Mouse (Mus musculus): ENCODE results near the gene Abcc4. TPM values are rescaled to one million over a fixed set of nuclear protein-coding genes. Genes with fewer than 3 reads are reported as not detected.

The Abcc4 gene
- total and polyA plus RNA-seq, 3 experiments: 10.4 to 28.7 (median 26.5) TPM

GRCm38 (mm10) chr14:118737251-118737888 lies 31.4 kb upstream of the Abcc4 start:
- no peak overlapping the region for H3K27ac ChIP-seq (ENCODE audit: insufficient read depth, low read depth)
- dilution Hi-C loops (cut with MboI; ENCODE audit: extremely low pct_ligation_motif_present, extremely low pct_unique_long_range_greater_than_20kb, low sequenced_read_pairs) (no loop called here), in situ Hi-C loops (cut with MboI; ENCODE audit: low pct_ligation_motif_present, low pct_unique_long_range_greater_than_20kb, low sequenced_read_pairs) (no loop called here)
- H3K36me3 ChIP-seq (replicated peaks in 1 of 2; ENCODE audit: control insufficient read depth in 1 of 2, insufficient read depth in 1 of 2, low read length in 1 of 2): no peaks in the 10 kb centered on the region
- peaks cover 3 to 4% of the 10 kb centered on the region in 2 experiments; a peak in 3 of 4 replicates for H3K4me1 ChIP-seq (ENCODE audit: control insufficient read depth in 1 of 2, insufficient read depth in 2 of 2)
- H3K27me3 ChIP-seq (replicated peaks): no peaks in the 10 kb centered on the region
- H3K9ac ChIP-seq (ENCODE audit: insufficient read depth, low read depth): no peak overlapping the region
- peaks cover 3% of the 10 kb centered on the region for H3K9me3 ChIP-seq (replicated peaks; ENCODE audit: low read length)
- H3K79me2 ChIP-seq (replicated peaks; ENCODE audit: control insufficient read depth, extremely low read depth, insufficient read depth, poor library complexity, severe bottlenecking): no peaks in the 10 kb centered on the region
- no peak for DNase-seq (ENCODE audit: extremely low read depth)
- no peak overlapping the region for H3K4me2 ChIP-seq (ENCODE audit: insufficient read depth, low read depth, poor library complexity, severe bottlenecking)
- H3K4me3 ChIP-seq (replicated peaks in 1 of 3; ENCODE audit: low read depth in 2 of 3, low read length in 2 of 3, poor library complexity in 1 of 3): no peak overlapping the region
- no peak for TF ChIP-seq MYC (IDR thresholded peaks at IDR 0.05; ENCODE audit: low read depth, low read length)
- no peak for TF ChIP-seq UBTF (IDR thresholded peaks at IDR 0.05; ENCODE audit: low read depth, low read length)
- no peak for TF ChIP-seq CHD1 (IDR thresholded peaks at IDR 0.05; ENCODE audit: low read depth, low read length)
- TF ChIP-seq USF1 (IDR thresholded peaks at IDR 0.05; ENCODE audit: low read depth, low read length): no peak
- TF ChIP-seq TCF12 (IDR thresholded peaks at IDR 0.05; ENCODE audit: low read depth, low read length): peak; percentile 10; the same call in 1 of the 2 replicates
- no peak for TF ChIP-seq ZC3H11A (IDR thresholded peaks at IDR 0.05; ENCODE audit: low read depth, low read length)

GRCm38 (mm10) chr14:118735114-118735513 lies 29.1 kb upstream of the Abcc4 start:
- Histone ChIP-seq H3K4me2 (ENCODE audit: insufficient read depth, low read depth, poor library complexity, severe bottlenecking) (no peak overlapping the region), H3K9me3 (replicated peaks; ENCODE audit: low read length) (peaks cover 1% of the 10 kb centered on the region), H3K4me1 (ENCODE audit: control insufficient read depth in 1 of 2, insufficient read depth in 2 of 2) (peaks cover 3 to 4% of the 10 kb centered on the region in 2 experiments; a peak in 3 of 4 replicates), H3K9ac (ENCODE audit: insufficient read depth, low read depth) (no peak overlapping the region), H3K79me2 (replicated peaks; ENCODE audit: control insufficient read depth, extremely low read depth, insufficient read depth, poor library complexity, severe bottlenecking) (no peaks in the 10 kb centered on the region), H3K4me3 (replicated peaks in 1 of 3; ENCODE audit: low read depth in 2 of 3, low read length in 2 of 3, poor library complexity in 1 of 3) (no peak overlapping the region), H3K27ac (ENCODE audit: insufficient read depth, low read depth) (no peak overlapping the region), H3K36me3 (replicated peaks in 1 of 2; ENCODE audit: control insufficient read depth in 1 of 2, insufficient read depth in 1 of 2, low read length in 1 of 2) (no peaks in the 10 kb centered on the region), H3K27me3 (replicated peaks) (no peaks in the 10 kb centered on the region)
- no peak for TF ChIP-seq ZKSCAN1 (IDR thresholded peaks at IDR 0.05; ENCODE audit: borderline replicate concordance, low read depth, low read length)
- TF ChIP-seq EP300 (IDR thresholded peaks at IDR 0.05; ENCODE audit: low read length): no peak
- no peak for TF ChIP-seq KAT2A (IDR thresholded peaks at IDR 0.05; ENCODE audit: insufficient replicate concordance, low read length)
- no peak for TF ChIP-seq MEF2A (IDR thresholded peaks at IDR 0.05; ENCODE audit: borderline replicate concordance, low read depth, low read length)
- TF ChIP-seq RAD21 (IDR thresholded peaks at IDR 0.05; ENCODE audit: low read depth, low read length): no peak
- TF ChIP-seq SIN3A (IDR thresholded peaks at IDR 0.05; ENCODE audit: low read length): no peak
- DNase-seq (ENCODE audit: extremely low read depth): no peak
- dilution Hi-C loops (cut with MboI; ENCODE audit: extremely low pct_ligation_motif_present, extremely low pct_unique_long_range_greater_than_20kb, low sequenced_read_pairs) (no loop called here), in situ Hi-C loops (cut with MboI; ENCODE audit: low pct_ligation_motif_present, low pct_unique_long_range_greater_than_20kb, low sequenced_read_pairs) (no loop called here)

GRCm38 (mm10) chr14:118733146-118733545 lies 27.1 kb upstream of the Abcc4 start:
- Histone ChIP-seq H3K36me3 (replicated peaks in 1 of 2; ENCODE audit: control insufficient read depth in 1 of 2, insufficient read depth in 1 of 2, low read length in 1 of 2) (no peaks in the 10 kb centered on the region), H3K79me2 (replicated peaks; ENCODE audit: control insufficient read depth, extremely low read depth, insufficient read depth, poor library complexity, severe bottlenecking) (no peaks in the 10 kb centered on the region), H3K9me3 (replicated peaks; ENCODE audit: low read length) (no peaks in the 10 kb centered on the region), H3K27me3 (replicated peaks) (no peaks in the 10 kb centered on the region), H3K9ac (ENCODE audit: insufficient read depth, low read depth) (no peak overlapping the region), H3K4me3 (replicated peaks in 1 of 3; ENCODE audit: low read depth in 2 of 3, low read length in 2 of 3, poor library complexity in 1 of 3) (no peak overlapping the region), H3K27ac (ENCODE audit: insufficient read depth, low read depth) (no peak overlapping the region), H3K4me1 (ENCODE audit: control insufficient read depth in 1 of 2, insufficient read depth in 2 of 2) (peaks cover 3 to 4% of the 10 kb centered on the region in 2 experiments; a peak in 3 of 4 replicates), H3K4me2 (ENCODE audit: insufficient read depth, low read depth, poor library complexity, severe bottlenecking) (no peak overlapping the region)
- DNase-seq (ENCODE audit: extremely low read depth): no peak
- in situ Hi-C loops (cut with MboI; ENCODE audit: low pct_ligation_motif_present, low pct_unique_long_range_greater_than_20kb, low sequenced_read_pairs): no loop called here
- dilution Hi-C loops (cut with MboI; ENCODE audit: extremely low pct_ligation_motif_present, extremely low pct_unique_long_range_greater_than_20kb, low sequenced_read_pairs): no loop called here
- TF ChIP-seq ETS1 (conservative IDR thresholded peaks at IDR 0.05; ENCODE audit: low read depth, low read length): no peak
- TF ChIP-seq ZKSCAN1 (IDR thresholded peaks at IDR 0.05; ENCODE audit: borderline replicate concordance, low read depth, low read length): no peak
- no peak for TF ChIP-seq CHD1 (IDR thresholded peaks at IDR 0.05; ENCODE audit: low read depth, low read length)
- TF ChIP-seq JUN (IDR thresholded peaks at IDR 0.05; ENCODE audit: insufficient read depth, low read depth, low read length): no peak
- TF ChIP-seq MYC (IDR thresholded peaks at IDR 0.05; ENCODE audit: low read depth, low read length): no peak
- no peak for TF ChIP-seq RAD21 (IDR thresholded peaks at IDR 0.05; ENCODE audit: low read depth, low read length)
- no peak for TF ChIP-seq NELFE (IDR thresholded peaks at IDR 0.05; ENCODE audit: low read depth, low read length)
- TF ChIP-seq JUND (conservative IDR thresholded peaks at IDR 0.05; ENCODE audit: low read depth, low read length): no peak
